Mouse (Mus musculus) limb, embryonic 11.5 days (tissue): ENCODE data around the gene Gm20721. TPM values are rescaled to one million over a fixed set of nuclear protein-coding genes. Genes with fewer than 3 reads are reported as not detected.

Experiments used
- ATAC-seq: fragments of 200-750 bp; cut with Nextera tagmentation; 2 replicates; pipeline ENCODE4 v1.8.0; 2017; ENCODE audit warnings: low read depth; ENCODE audit not compliant: insufficient number of reproducible peaks, low FRiP score, low TSS enrichment
- DNase-seq: peaks from one replicate; pipeline ENCODE4 v3.0.0-alpha.2; 2015; ENCODE audit warnings: low spot score
- H3K27ac ChIP-seq: fragments of 300-500 bp; sonication (generic); replicated peaks from 2 replicates; pipeline ENCODE4 v1.5.1; 2014; ENCODE audit warnings: low read depth, mild to moderate bottlenecking, low read length
- H3K27me3 ChIP-seq: fragments of 300-500 bp; sonication (generic); 2 replicates; pipeline ENCODE4 v1.6.1; 2014; ENCODE audit warnings: mild to moderate bottlenecking, low read length, mixed read lengths; ENCODE audit not compliant: control insufficient read depth, insufficient read depth
- H3K36me3 ChIP-seq: fragments of 300-500 bp; sonication (generic); 2 replicates; pipeline ENCODE4 v1.6.1; 2014; ENCODE audit warnings: mild to moderate bottlenecking, low read length, moderate library complexity, mixed read lengths; ENCODE audit not compliant: control insufficient read depth, insufficient read depth
- H3K4me1 ChIP-seq: fragments of 300-500 bp; sonication (generic); 2 replicates; pipeline ENCODE4 v1.6.1; 2014; ENCODE audit warnings: low read length, mixed read lengths; ENCODE audit not compliant: control insufficient read depth, insufficient read depth
- H3K4me2 ChIP-seq: fragments of 300-500 bp; sonication (generic); 2 replicates; pipeline ENCODE4 v1.6.1; 2014; ENCODE audit warnings: low read depth, mild to moderate bottlenecking, moderate library complexity; ENCODE audit not compliant: severe bottlenecking
- H3K4me3 ChIP-seq: fragments of 300-500 bp; sonication (generic); 2 replicates; pipeline ENCODE4 v1.5.1; 2014; ENCODE audit warnings: low read depth, low read length
- H3K9ac ChIP-seq: fragments of 300-500 bp; sonication (generic); 2 replicates; pipeline ENCODE4 v1.6.1; 2014; ENCODE audit warnings: mild to moderate bottlenecking, low read length
- H3K9me3 ChIP-seq: fragments of 300-500 bp; sonication (generic); 2 replicates; pipeline ENCODE4 v1.6.1; 2016; ENCODE audit warnings: low read length; ENCODE audit not compliant: control insufficient read depth
- WGBS: fragments of 180-500 bp; shearing (Covaris S2); extraction: QIAGEN DNeasy Blood & Tissue Kit; methylation state at CpG from one replicate; pipeline ENCODE4 v1.1.7; 2014; 5-methylcytosine and 5-hydroxymethylcytosine counted together
- polyA plus RNA-seq: library from polyadenylated mRNA; unstranded; fragments of >200 nt; fragmentation: Nextera tagmentation; extraction: Ambion mirVana; gene quantifications from 2 replicates; pipeline ENCODE4 v1.2.1, GENCODE M21; 2014

Gene Gm20721
- polyA plus RNA-seq, 1 experiment from 2014 or later: 8.6 TPM

- Histone ChIP-seq H3K36me3 (peaks cover 25% of the 10 kb centered on the region), H3K9me3 (no peaks in the 10 kb centered on the region), H3K27me3 (no peaks in the 10 kb centered on the region), H3K27ac (no peak overlapping the region), H3K4me1 (peaks cover 10% of the 10 kb centered on the region), H3K9ac (no peak overlapping the region), H3K4me3 (no peak overlapping the region), H3K4me2 (no peak overlapping the region)
- ATAC-seq (no peak), DNase-seq (no peak)
- WGBS: 97% methylated on average over 16 of the region's 16 CpGs
Observed at GRCm38 (mm10) chr2:174344996-174345395, 1.5 kb downstream of the Gm20721 start.

- DNase-seq (peak; percentile 75), ATAC-seq (peak; percentile 71)
- H3K36me3 ChIP-seq: peaks cover 25% of the 10 kb centered on the region
- no peaks in the 10 kb centered on the region for H3K27me3 ChIP-seq
- H3K9me3 ChIP-seq: no peaks in the 10 kb centered on the region
- H3K4me3 ChIP-seq: no peak overlapping the region
- H3K27ac ChIP-seq: peak overlapping the region; percentile 45; the same call in 1 of the 2 replicates
- 11% methylated on average over 3 of the region's 3 CpGs for WGBS
- H3K4me1 ChIP-seq: peaks cover 10% of the 10 kb centered on the region
- peak overlapping the region; percentile 18; the same call in 1 of the 2 replicates for H3K4me2 ChIP-seq
- H3K9ac ChIP-seq: no peak overlapping the region
Observed at GRCm38 (mm10) chr2:174344003-174344655, 2.4 kb downstream of the Gm20721 start.

- DNase-seq (no peak), ATAC-seq (no peak)
- H3K4me3 ChIP-seq: no peak overlapping the region
- no peak overlapping the region for H3K9ac ChIP-seq
- peak overlapping the region; percentile 45; the same call in 1 of the 2 replicates for H3K27ac ChIP-seq
- H3K4me1 ChIP-seq: peaks cover 12% of the 10 kb centered on the region
- H3K36me3 ChIP-seq: peaks cover 25% of the 10 kb centered on the region
- no peaks in the 10 kb centered on the region for H3K27me3 ChIP-seq
- H3K9me3 ChIP-seq: no peaks in the 10 kb centered on the region
- WGBS: 44% methylated on average over 1 of the region's 1 CpGs
- H3K4me2 ChIP-seq: peak overlapping the region; percentile 18; the same call in 1 of the 2 replicates
Observed at GRCm38 (mm10) chr2:174343566-174343965, 2.9 kb downstream of the Gm20721 start.

GRCm38 (mm10) chr2:174342793-174343400, 3.6 kb downstream of the Gm20721 start:
- no peak overlapping the region for H3K4me2 ChIP-seq
- no peaks in the 10 kb centered on the region for H3K9me3 ChIP-seq
- DNase-seq (no peak), ATAC-seq (no peak)
- H3K4me3 ChIP-seq: no peak overlapping the region
- 74% methylated on average over 8 of the region's 8 CpGs for WGBS
- peaks cover 14% of the 10 kb centered on the region for H3K4me1 ChIP-seq
- no peak overlapping the region for H3K9ac ChIP-seq
- no peaks in the 10 kb centered on the region for H3K27me3 ChIP-seq
- H3K36me3 ChIP-seq: peaks cover 25% of the 10 kb centered on the region
- peak overlapping the region; percentile 42; the same call in 1 of the 2 replicates for H3K27ac ChIP-seq

DNA sequence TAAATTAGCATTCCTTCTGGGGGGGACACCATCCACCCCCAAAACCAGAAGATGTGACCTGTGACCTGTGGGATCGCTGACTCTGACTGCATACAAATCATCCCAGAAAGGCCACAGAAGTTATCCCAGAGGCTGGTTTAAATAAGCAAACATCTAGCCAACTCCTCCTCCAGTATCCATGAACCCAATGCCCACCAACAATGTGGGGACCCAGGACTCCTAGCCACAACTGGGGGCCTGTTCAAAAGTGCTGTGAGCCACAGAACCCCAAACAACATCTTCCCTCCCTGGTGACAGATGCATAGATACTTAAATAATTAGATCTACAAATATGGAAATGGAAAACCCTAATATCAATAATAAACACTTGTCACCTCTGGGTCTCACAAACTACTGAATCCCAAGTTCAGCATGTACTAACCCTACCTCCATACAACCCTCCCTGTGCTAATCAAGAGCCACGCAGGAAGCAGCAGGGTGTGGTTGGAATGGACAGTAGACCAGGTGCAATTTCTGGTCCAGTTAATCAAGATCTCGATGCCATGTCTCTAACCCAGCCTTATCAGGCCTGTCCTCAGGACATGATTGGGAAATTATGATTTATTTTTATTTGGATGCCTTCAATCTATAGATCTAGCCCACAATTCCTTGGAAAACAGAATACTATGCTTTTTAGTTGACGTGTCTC, 5.5 kb downstream of the Gm20721 start:
- H3K9ac ChIP-seq: no peak overlapping the region
- H3K4me1 ChIP-seq: peaks cover 15% of the 10 kb centered on the region
- ATAC-seq (no peak), DNase-seq (no peak)
- no peaks in the 10 kb centered on the region for H3K9me3 ChIP-seq
- 86% methylated on average over 4 of the region's 4 CpGs for WGBS
- no peak overlapping the region for H3K27ac ChIP-seq
- no peak overlapping the region for H3K4me2 ChIP-seq
- H3K36me3 ChIP-seq: peaks cover 17% of the 10 kb centered on the region
- no peak overlapping the region for H3K4me3 ChIP-seq
- H3K27me3 ChIP-seq: no peaks in the 10 kb centered on the region

GRCm38 (mm10) chr2:174340229-174340892, 6.2 kb downstream of the Gm20721 start:
- Histone ChIP-seq H3K4me1 (peaks cover 15% of the 10 kb centered on the region), H3K27ac (no peak overlapping the region), H3K9me3 (no peaks in the 10 kb centered on the region), H3K4me2 (no peak overlapping the region), H3K9ac (no peak overlapping the region), H3K36me3 (peaks cover 11% of the 10 kb centered on the region), H3K27me3 (no peaks in the 10 kb centered on the region), H3K4me3 (no peak overlapping the region)
- no peak for ATAC-seq
- WGBS: 90% methylated on average over 3 of the region's 3 CpGs
- DNase-seq: no peak

DNA sequence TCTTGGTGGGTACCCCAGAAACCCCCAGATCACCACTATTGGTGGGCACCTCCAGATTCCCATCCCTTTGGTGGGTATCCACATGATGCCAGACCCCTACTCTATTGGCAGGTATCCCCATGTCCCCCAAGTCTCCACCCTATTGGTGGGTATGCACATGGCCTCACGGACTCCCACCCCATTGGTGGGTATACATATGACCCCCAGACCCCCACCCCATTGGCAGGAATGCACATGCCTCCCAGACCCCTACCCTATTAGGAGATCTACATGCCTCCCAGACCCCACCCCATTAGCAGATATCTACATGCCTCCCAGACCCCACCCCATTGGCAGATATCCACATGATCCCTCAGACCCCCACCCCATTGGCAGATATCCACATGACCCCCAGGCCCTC, 6.8 kb downstream of the Gm20721 start:
- H3K9me3 ChIP-seq: no peaks in the 10 kb centered on the region
- 100% methylated on average over 1 of the region's 1 CpGs for WGBS
- no peak overlapping the region for H3K27ac ChIP-seq
- no peak overlapping the region for H3K4me3 ChIP-seq
- H3K4me1 ChIP-seq: peaks cover 16% of the 10 kb centered on the region
- ATAC-seq (0 out of 2 replicates have a peak, but pooled peaks have one; percentile 7), DNase-seq (no peak)
- no peaks in the 10 kb centered on the region for H3K27me3 ChIP-seq
- no peak overlapping the region for H3K4me2 ChIP-seq
- H3K9ac ChIP-seq: no peak overlapping the region
- peaks cover 4% of the 10 kb centered on the region for H3K36me3 ChIP-seq

GRCm38 (mm10) chr2:174337275-174337674, 9.2 kb downstream of the Gm20721 start:
- Histone ChIP-seq H3K36me3 (peaks cover 2% of the 10 kb centered on the region; the same call in 1 of the 2 replicates), H3K4me2 (no peak overlapping the region), H3K4me3 (no peak overlapping the region), H3K9me3 (no peaks in the 10 kb centered on the region), H3K4me1 (peaks cover 12% of the 10 kb centered on the region), H3K27me3 (no peaks in the 10 kb centered on the region), H3K27ac (no peak overlapping the region), H3K9ac (no peak overlapping the region)
- ATAC-seq: no peak
- DNase-seq: no peak
- 93% methylated on average over 13 of the region's 13 CpGs for WGBS
